Mouse (Mus musculus) layer of hippocampus, adult 2 months (tissue): ENCODE measurements around the gene Cmtm6. TPM values are rescaled to one million over a fixed set of nuclear protein-coding genes. Genes with fewer than 3 reads are reported as not detected.

Experiments
- DNase-seq, 2 experiments: peaks; one replicate each; pipeline ENCODE4 v3.0.0; 2022; ENCODE audit warnings: low spot score in 2 of 2
- H3K27ac ChIP-seq: fragments of 200-600 bp; 2 replicates; pipeline ENCODE4 v1.8.1; 2022
- H3K4me3 ChIP-seq: fragments of 200-600 bp; 2 replicates; pipeline ENCODE4 v1.8.1; 2022; ENCODE audit warnings: mild to moderate bottlenecking
- CTCF ChIP-seq: fragments of 200-600 bp; conservative IDR thresholded peaks from 2 replicates; pipeline ENCODE4 v1.8.1; 2022; ENCODE audit warnings: antibody characterized with exemption, mild to moderate bottlenecking, moderate library complexity
- total RNA-seq, 2 experiments: library from RNA; stranded (reverse); gene quantifications; 2 replicates each; pipeline ENCODE4 v1.2.3; 2021

Gene Cmtm6
- total RNA-seq, 2 experiments from 2014 or later, result 19.2 to 25.6 TPM

- peak overlapping the region; percentile 57; the same call in 1 of the 2 replicates for H3K27ac ChIP-seq
- no peak for DNase-seq
- H3K4me3 ChIP-seq, result peak overlapping the region; percentile 57
- TF ChIP-seq CTCF, result no peak
Measured at GRCm38 (mm10) chr9:114780746-114781525, 50.0 kb downstream of the Cmtm6 start.

DNA sequence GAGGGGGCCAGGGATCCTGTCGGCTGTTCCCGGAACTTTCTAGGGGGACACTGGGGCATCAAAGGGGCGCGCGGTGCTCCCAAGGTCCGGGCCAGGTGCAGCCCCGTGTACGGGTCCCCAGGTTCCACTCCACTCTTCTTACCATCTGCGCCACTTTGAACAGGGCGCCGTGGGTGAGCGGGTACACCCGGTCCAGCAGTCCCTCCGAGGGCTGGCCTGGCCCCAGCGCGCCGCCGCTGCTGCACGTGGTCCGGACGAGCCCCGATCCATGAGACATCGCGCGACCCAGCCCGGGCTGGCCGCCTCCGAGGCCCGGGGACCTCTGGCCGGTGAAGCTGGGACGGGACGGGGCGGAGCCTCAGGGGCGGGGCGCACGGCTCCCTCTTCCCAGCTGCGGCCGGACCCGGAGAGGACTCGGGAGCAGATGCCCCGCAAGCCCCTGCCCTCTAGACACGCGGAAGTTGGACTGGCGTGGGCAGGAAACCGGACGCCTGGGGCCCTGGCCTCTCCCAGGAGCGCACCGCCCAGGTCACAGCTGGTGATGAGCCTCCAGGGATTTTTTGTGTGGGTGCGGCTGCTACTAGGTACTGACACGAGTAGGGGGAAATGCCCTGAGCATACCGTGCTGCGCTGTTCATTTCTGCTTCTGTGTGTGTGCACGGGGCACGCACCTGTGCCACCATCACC lies 50.8 kb downstream of the Cmtm6 start, which contains the start of gene Cmtm7:
Gene Cmtm7, minus strand, starts transcription at position 331 of the 687 bp plus-strand sequence.
- Histone ChIP-seq H3K4me3 (peak within 1 kb of the TSS; percentile 57), H3K27ac (peak within 1 kb of the TSS; percentile 57; the same call in 1 of the 2 replicates)
- DNase-seq, result no peak
- TF ChIP-seq CTCF, result no peak; the same call in 1 of the 2 replicates

- Histone ChIP-seq H3K4me3 (no peak overlapping the region), H3K27ac (no peak overlapping the region)
- no peak for DNase-seq
- TF ChIP-seq CTCF, result no peak
Measured at GRCm38 (mm10) chr9:114785432-114786125, 54.7 kb downstream of the Cmtm6 start.

- H3K4me3 ChIP-seq, result no peak overlapping the region
- TF ChIP-seq CTCF, result no peak
- 0 out of 2 replicates have a peak overlapping the region, but pooled peaks have one; percentile 43 for H3K27ac ChIP-seq
- no peak for DNase-seq
Measured at GRCm38 (mm10) chr9:114787134-114787533, 56.2 kb downstream of the Cmtm6 start.

- Histone ChIP-seq H3K4me3 (no peak overlapping the region), H3K27ac (0 out of 2 replicates have a peak overlapping the region, but pooled peaks have one; percentile 43)
- TF ChIP-seq CTCF, result no peak
- no peak for DNase-seq
Measured at GRCm38 (mm10) chr9:114787716-114788115, 56.8 kb downstream of the Cmtm6 start.

DNA sequence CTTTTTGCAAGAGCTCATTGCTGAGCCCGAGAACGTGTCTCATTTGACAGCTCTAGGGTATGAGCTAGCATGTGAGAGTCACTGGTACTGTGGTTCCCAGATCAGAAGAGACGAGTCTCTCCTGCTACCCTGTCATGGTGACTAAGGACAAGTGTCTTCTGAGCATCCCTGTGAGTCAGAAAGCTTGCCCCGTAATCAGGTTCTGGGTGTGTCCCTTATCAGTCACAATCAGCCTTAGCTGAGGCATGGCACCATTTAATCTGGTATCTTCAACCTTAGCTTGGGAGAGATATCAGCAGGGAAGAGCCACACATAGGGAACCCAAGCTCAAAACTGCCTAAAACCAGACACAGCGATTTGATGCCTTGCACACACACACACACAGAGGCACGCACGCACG lies 57.8 kb downstream of the Cmtm6 start:
- no peak overlapping the region for H3K4me3 ChIP-seq
- H3K27ac ChIP-seq, result peak overlapping the region; percentile 46; the same call in 1 of the 2 replicates
- no peak for TF ChIP-seq CTCF
- no peak for DNase-seq

- peak in 1 of 2 experiments; percentile 9 for DNase-seq
- TF ChIP-seq CTCF, result no peak
- H3K27ac ChIP-seq, result no peak overlapping the region; the same call in 1 of the 2 replicates
- no peak overlapping the region for H3K4me3 ChIP-seq
Measured at GRCm38 (mm10) chr9:114789557-114789956, 58.6 kb downstream of the Cmtm6 start.

DNA sequence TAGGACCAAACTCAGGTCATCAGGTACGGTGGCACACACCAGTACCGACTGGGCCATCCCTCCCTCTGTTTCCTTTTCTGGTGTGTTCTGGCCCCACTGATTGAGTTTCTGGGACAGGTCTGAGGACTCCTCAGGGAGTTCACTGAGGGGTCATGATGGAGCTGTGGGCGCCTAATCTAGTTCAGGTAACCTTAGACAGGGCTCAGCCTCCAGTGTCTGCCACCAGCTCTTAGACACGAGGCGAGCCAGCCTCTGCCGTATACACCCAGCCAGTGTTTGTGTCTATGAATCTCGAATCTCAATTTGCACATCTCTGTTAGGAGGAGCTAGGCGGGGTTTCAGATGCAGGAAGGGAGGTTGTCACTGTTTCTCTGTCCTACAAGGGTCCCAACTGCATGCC lies 59.1 kb downstream of the Cmtm6 start:
- no peak for DNase-seq
- TF ChIP-seq CTCF, result no peak
- H3K4me3 ChIP-seq, result no peak overlapping the region
- H3K27ac ChIP-seq, result no peak overlapping the region; the same call in 1 of the 2 replicates

- Histone ChIP-seq H3K27ac (no peak overlapping the region), H3K4me3 (no peak overlapping the region)
- DNase-seq, result no peak
- TF ChIP-seq CTCF, result no peak
Measured at GRCm38 (mm10) chr9:114793764-114794295, 62.9 kb downstream of the Cmtm6 start.

DNA sequence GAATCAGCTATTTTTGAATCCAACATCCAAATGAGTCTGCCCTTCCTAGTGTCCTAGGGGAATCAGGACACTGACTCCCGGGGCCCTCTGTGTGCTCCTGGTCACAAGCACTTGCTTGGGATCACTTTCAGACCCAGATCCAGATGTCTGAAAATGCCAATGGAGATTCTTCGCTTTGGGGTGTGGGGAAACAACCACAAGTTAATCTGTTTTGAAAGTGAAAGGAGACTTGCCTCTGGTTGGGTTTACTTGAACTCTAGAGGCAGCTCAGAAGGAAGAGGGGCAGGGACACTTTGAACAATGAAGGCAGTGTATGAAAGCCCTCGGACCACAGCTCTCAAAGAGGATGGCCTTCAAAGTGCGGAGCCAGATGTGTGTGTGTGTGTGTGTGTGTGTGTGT lies 63.6 kb downstream of the Cmtm6 start:
- no peak for TF ChIP-seq CTCF
- DNase-seq, result no peak
- Histone ChIP-seq H3K4me3 (no peak overlapping the region), H3K27ac (no peak overlapping the region)

DNA sequence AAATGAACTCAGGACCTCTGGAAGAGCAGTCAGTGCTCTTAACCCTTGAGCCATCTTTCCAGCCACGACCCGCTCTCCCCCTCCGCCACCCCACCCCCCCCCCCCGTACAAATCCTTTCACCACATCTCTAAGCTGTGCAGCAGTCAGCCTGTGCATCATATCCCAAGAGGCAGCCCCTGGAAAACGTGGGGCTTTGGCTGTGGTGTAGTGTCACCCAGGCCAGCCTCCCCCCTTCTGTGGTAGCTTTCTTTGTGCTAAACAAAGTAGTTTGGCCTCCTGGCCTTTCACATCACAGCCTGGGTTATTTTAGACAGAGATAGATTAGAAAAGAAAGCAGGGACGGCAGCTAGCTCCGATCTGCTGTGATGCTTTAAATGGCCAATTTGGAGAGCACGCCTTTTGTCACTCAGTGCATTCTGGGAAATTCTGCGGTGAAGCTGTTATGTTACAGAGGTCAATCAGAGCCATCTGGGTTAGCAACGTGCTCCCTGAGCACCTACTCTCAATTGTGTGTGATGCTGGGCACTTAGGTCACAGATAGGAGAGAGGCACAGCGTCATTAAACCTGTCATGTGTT lies 65.6 kb downstream of the Cmtm6 start:
- H3K4me3 ChIP-seq, result no peak overlapping the region
- no peak for TF ChIP-seq CTCF
- no peak overlapping the region for H3K27ac ChIP-seq
- DNase-seq, result no peak

- Histone ChIP-seq H3K27ac (no peak overlapping the region), H3K4me3 (no peak overlapping the region)
- TF ChIP-seq CTCF, result peak; percentile 98
- DNase-seq, result peak; percentile 82 to 93
Measured at GRCm38 (mm10) chr9:114797329-114798004, 66.6 kb downstream of the Cmtm6 start.
